Mouse (Mus musculus): ENCODE data around the gene Rbm39. TPM values are rescaled to one million over a fixed set of nuclear protein-coding genes. Genes with fewer than 3 reads are reported as not detected.
"Not testable (repeated sequence)": the region's sequence is repeated elsewhere in the genome, so short reads cannot be mapped to it uniquely, and the experiment has no call there.

The Rbm39 gene
- total RNA-seq, 4 experiments from 2014 or later = 71.4 to 105 (median 89.2) TPM

GRCm38 (mm10) chr2:156180824-156181590, 969 bp upstream of the Rbm39 start:
- DNase-seq (ENCODE audit: low spot score in 2 of 2) = no peak

- DNase-seq (ENCODE audit: low spot score in 2 of 2) = no peak
Measured at GRCm38 (mm10) chr2:156179796-156180093, 293 bp downstream of the Rbm39 start.

DNA sequence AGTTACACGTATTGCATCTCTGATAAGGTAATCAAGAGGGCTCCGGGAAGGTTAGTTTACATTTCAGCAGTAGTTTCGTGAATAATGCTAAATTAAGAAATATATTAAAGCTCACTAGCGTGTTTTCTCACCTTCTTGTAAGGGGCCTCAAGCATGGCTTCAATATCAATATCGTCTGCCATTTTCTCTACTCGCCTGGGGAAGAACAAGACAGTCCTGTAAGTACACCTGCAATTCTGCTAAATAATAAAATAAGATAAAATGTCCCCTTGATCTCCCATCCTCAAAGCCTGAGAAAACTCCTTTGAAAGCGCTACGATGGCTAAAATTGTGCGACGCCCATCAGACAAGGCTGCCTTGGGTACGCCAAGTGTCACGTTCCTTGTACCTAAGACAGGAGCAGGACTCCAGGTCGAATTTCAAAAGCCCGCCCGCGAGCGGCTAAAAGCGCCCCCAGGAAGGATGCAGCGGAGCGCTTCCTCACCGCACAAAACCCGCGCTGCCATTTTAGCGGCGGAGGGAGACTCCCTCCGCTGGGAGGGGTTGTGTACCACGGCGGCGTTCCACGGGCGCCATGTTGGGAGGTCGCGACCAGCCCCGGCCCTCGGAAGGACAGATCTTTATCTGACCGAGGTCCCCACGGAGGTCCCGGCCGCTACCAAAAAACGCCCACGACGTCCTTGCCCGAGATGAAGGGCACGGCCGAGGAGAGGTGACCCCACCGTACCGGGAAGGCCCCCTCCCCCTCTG, 817 bp downstream of the Rbm39 start:
- DNase-seq (ENCODE audit: low spot score in 2 of 2) = peak; percentile 43 to 71

DNA sequence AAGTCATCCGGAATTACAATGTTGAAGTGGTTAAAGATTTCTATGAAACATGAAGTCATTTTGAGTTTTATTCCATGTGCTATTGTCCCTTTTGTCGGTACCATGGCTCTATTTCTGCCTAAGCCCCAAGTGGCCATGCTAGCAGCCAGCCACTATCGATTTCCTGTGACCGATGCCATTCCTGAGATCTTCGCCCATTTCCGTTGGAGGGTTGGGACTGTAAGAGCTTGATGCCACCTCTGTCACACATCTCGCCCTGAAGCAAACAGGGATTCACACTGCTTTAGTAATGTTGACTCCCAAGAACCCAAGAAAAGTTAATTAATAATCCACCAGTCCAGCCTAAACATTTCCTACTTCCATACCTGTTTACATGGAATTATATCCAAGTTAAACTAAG, 2.4 kb downstream of the Rbm39 start:
- DNase-seq (ENCODE audit: low spot score in 2 of 2) = no peak

DNA sequence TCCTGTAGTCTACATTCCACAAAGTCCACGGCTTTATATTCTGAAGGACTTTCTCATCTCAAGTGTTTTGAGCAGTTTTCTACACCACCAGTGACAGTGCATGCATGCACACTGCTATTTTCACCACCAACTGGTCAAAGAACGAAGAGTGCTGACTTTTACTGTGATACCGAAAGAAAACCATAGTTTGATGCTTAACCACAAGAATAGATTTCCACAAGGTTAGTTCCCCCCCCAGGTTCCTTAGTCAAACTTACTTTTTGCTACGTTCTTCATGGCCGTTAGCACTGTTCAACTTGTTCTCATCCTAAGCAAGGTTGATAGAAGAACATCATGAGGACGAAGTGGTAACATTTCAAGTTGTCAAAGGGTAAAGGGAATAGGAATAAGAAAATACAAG, 3.0 kb downstream of the Rbm39 start:
- DNase-seq (ENCODE audit: low spot score in 2 of 2) = no peak

- DNase-seq (ENCODE audit: low spot score in 2 of 2) = no peak
Measured at GRCm38 (mm10) chr2:156166557-156166956, 13.5 kb downstream of the Rbm39 start.

DNA sequence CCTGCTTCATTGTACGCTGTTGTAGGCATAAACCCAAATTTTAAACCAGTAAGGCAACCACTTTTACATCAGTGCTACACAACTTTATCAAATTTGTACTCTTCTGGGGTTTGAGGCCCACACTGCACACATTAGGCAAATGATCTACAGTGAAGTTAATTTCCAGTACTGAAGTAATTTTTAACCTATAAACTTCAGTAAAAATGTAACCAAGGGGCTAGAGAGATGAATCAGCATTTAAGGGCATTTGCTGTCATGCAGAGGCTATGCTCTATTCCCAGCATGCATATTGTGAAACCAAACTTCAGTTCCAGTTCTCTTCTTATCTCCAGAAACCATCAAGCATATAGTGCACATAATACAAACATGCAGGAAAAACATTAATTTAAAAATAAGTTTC, 14.6 kb downstream of the Rbm39 start:
- DNase-seq (ENCODE audit: low spot score in 2 of 2) = no peak

- DNase-seq (ENCODE audit: low spot score in 2 of 2) = no peak
Measured at GRCm38 (mm10) chr2:156151538-156151937, 28.5 kb downstream of the Rbm39 start.

DNA sequence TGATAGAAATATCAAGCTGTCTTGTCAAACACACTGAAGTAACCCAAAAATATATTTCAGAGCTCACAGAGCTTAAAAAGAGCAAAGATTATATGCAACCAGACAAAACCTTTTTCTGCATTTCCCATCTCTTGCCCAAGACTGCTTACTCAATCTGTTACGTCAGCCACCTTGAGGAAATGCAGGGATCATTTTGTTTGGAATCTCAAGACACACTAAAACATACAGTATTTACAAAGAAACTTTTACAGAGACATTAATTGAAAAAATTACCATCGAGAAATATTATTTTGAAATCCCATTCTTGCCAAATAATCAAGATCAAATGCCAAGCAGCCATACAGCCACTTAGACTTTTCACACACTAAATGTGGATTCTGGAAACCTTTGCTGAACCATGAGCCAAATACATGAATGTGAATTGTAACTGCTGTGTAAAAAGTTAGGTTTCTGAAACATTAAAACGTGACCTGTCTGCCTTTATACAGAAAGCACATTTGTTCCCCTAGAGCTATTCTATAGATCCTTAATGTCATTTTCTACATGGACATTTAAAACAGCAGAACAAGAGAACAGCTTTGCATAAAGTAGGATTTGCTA, 32.6 kb downstream of the Rbm39 start:
- DNase-seq (ENCODE audit: low spot score in 2 of 2) = no peak

DNA sequence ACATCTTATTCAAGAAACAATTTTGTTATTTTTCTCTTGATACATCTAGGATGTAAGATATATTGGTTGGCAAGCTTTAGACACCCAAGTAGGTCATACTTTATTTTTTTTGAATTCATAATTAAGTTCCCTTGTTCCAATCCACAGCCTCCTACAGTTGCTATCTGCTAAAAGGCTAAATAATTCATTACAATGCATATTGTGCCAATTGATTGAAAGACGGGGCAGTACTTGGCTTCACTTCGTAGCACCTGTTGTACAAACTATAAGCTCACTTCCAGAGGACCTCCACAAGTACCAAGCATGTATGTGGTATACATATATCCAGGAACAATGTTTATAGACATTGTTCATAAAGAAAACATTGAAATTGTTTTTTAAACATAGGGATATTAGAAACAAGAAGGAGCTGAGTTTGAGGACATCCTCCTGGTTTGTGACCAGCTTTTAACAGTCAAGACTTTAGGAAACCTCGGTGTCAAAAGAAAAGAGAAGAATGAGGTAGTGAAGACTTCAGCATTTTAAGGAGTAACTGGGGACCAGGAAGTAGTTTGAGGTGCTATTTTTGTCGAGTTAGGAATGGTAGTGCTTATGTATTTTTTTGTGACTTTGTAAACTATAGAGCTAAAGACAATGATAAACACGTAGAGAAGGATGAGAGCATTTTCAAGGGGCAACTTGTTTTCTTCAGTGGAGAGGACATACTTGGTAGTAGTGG, 33.6 kb downstream of the Rbm39 start:
- DNase-seq (ENCODE audit: low spot score in 2 of 2) = no peak

DNA sequence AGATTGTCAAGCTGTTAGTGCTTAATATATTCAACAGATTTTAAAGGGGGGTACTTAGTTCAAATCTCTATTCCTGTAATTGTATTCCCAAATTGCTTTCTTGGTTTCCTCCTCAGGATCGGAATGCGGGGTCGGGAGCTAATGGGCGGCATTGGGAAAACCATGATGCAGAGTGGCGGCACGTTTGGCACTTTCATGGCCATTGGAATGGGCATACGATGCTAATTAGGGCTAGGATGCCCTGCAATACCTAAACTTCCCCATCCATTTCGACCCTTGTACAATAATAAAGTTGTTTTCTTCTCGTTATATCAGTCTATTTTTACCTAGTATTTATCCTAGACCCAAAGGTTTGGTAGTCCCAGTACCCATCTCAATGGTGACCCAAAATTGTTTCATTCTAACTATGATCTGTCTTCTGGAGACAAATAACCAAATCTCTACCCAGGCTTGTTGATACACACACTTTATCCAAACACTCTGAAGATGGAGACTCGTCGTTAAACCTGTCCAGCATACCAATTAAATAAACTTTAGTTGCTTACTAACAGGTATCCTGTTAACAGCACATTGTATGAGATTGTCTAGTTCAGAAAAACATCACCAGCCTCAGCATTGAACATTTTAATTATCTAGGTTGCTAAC, 34.4 kb downstream of the Rbm39 start:
- DNase-seq (ENCODE audit: low spot score in 2 of 2) = no peak

DNA sequence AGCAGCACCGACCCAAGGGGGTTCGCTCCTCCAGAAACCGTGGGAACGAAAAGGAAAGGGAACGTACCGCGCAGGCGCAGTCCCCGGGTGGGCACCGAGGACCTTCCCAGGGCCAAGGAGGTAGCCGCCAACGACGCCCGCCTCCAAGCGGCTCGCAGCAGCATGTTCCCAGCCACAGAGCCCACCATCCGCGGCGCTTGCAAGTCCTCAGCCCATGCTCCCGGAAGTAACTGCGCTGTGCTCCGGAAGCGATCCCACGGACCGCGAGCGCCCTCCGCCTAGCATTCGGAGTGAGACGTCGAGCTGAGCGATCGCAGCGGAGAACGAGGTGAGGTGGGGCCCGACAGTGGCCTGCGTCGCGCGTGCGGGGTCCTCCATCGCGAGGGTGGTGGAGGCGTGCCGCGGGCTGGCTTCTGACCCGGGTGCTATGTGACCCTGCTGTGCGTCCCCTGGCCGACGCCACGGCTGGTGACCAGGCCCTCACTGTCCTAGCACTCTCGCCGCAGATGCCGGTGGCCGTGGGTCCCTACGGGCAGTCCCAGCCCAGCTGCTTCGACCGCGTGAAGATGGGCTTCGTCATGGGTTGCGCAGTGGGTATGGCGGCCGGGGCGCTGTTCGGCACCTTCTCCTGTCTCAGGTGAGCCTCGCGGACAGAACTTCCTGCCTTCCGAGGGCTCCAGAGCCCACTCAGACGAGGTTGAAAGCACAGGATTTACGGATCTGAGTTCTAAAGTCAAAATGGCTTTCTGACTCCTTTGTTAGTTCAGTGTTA, 35.9 kb downstream of the Rbm39 start, which contains the start of the genes Romo1 and Nfs1:
TSS of gene Romo1 (plus strand) at position 87 of the 772 bp plus-strand sequence.
TSS of gene Nfs1 (minus strand) at position 234 of the 772 bp plus-strand sequence.
- peak; percentile 78 to 84 for DNase-seq (ENCODE audit: low spot score in 2 of 2)

DNA sequence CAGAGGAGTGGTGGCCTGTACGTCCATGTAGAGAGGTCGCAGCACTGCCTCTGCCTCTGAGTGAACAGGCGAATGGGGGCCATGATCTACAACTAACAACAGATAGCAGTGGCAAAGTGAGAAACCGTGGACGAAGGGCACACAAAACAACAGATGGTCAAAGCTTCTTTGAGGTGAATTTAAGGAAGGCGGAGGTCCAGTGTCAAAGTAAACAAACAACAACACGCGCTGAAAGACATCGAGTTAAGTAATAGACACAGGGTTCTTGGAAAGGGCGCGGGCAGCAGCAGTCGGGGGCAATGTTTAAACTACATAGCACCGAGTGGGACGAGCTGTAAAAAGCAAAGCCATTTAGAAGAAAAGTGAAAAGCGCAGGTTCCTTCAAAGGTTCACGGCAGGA, 36.7 kb downstream of the Rbm39 start:
- no peak for DNase-seq (ENCODE audit: low spot score in 2 of 2)

GRCm38 (mm10) chr2:156142820-156143219, 37.2 kb downstream of the Rbm39 start:
- no peak for DNase-seq (ENCODE audit: low spot score in 2 of 2)

- no peak for DNase-seq (ENCODE audit: low spot score in 2 of 2)
Measured at GRCm38 (mm10) chr2:156135695-156136094, 44.3 kb downstream of the Rbm39 start.

DNA sequence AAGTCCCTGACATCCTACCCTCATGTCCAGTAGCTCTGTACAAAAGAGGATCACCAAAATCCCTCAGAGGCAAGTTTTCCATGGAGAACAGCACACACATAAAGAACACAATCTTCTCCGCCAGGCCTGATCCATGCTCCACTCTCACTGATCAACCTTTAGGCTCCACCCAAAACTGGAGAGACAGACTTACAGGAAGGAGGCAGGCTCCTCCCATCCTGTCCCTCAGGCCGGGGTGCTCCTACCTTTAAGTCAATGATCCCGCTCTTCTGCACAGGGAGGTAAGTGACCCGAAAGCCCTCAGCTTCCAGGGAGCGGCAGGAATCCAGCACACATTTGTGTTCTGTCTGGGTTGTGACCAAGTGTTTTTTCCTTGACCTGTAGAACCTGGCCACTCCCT, 45.9 kb downstream of the Rbm39 start:
- no peak for DNase-seq (ENCODE audit: low spot score in 2 of 2)

DNA sequence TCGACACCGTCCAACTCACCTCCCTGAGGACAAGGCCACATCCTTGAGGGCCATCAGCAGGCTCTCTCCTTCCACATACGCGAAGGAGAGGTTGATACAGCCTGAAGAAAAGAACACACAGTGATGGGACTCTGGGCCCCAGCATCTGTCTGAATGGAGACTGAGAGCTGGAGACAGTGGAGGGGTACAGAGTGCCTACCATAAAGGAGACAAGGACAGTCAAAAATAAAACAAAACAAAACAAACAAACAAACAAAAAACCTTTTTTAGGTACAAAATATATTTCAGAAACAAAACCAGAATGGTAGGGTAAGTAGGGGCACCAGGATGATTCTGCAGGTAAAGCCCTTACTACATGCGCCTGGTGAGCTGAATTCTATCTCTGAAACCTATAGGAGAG, 53.0 kb downstream of the Rbm39 start, which contains the start of gene Gm28036:
TSS of gene Gm28036 (minus strand) at position 101 of the 400 bp plus-strand sequence.
- no peak for DNase-seq (ENCODE audit: low spot score in 2 of 2)

DNA sequence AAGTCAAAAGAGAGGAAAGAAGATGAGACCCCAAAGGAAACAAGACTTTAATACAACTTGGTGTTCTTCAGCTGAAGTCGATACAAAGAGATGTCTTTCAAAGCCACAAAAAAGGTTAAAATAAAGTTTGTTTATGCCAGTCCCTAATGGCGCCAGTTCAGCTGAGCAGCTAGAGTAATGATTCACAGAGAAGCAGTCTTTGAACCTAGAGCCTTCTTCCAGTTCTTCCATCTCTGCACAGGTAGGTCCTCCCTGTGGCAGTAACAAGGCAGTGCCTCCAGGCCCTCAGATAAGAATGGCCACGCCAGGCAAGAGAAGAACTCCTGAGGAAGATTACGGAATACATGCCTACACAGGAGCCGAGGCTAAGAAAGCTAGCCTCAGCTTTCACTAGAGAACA, 56.3 kb downstream of the Rbm39 start:
- no peak for DNase-seq (ENCODE audit: low spot score in 2 of 2)

DNA sequence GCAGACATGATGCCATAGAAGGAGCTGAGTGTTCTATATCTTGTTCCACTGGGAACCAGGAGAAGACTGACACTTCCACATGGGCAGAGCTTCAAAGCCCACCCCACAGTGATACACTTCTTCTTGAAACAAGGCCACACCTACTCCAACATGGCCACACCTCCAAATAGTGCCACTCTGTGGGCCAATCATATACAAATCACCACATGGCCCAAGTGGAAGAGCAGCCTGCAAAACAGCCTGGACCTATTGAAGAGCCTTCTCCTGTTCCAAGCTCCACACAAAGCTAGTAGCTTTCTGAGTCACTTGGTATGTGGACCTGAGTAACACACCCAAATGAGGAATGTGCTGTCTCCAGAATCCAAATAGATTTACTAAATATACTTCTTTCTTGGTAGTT, 60.5 kb downstream of the Rbm39 start:
- DNase-seq (ENCODE audit: low spot score in 2 of 2) = no peak

DNA sequence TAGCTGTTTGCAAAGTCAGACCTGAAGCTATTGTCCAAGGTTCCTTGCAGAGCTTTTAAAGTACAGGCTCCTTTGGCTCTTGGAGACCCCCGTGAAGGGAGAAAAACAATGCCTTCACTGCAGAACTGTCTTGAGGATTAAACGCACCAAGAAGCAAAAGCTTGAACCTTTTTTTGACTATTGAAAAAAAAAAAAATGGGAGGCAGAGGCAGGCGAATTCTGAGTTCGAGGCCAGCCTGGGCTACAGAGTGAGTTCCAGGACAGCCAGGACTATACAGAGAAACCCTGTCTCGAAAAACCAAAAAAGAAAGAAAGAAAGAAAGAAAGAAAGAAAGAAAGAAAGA, 68.0 kb downstream of the Rbm39 start:
- DNase-seq (ENCODE audit: low spot score in 2 of 2) = not testable (repeated sequence)

Data from gastrocnemius, adult 8-10 months (tissue).